Mouse (Mus musculus) A20 (cell line): Measurements from ENCODE around the gene Ttn.

Source experiments
- DNase-seq: peaks from one replicate; pipeline ENCODE4 v3.0.0-alpha.2; 2011; ENCODE audit warnings: low read depth, low spot score

Gene Ttn

GRCm38 (mm10) chr2:76708512-76708911, 273.8 kb downstream of the Ttn start:
- no peak for DNase-seq

GRCm38 (mm10) chr2:76705655-76706054, 276.7 kb downstream of the Ttn start:
- no peak for DNase-seq

GRCm38 (mm10) chr2:76702751-76703150, 279.6 kb downstream of the Ttn start:
- no peak for DNase-seq

- DNase-seq, result no peak
These were observed 280.2 kb downstream of the Ttn start for GRCm38 (mm10) chr2:76702188-76702587.

GRCm38 (mm10) chr2:76695290-76695689, 287.1 kb downstream of the Ttn start:
- DNase-seq, result no peak

- no peak for DNase-seq
These were observed 288.6 kb downstream of the Ttn start for GRCm38 (mm10) chr2:76693765-76694164.

GRCm38 (mm10) chr2:76690436-76691204, 291.7 kb downstream of the Ttn start:
- no peak for DNase-seq

GRCm38 (mm10) chr2:76688162-76688561, 294.2 kb downstream of the Ttn start:
- DNase-seq, result no peak

GRCm38 (mm10) chr2:76687608-76688007, 294.7 kb downstream of the Ttn start:
- no peak for DNase-seq

GRCm38 (mm10) chr2:76686986-76687385, 295.4 kb downstream of the Ttn start:
- DNase-seq, result no peak

GRCm38 (mm10) chr2:76682301-76682700, 300.0 kb downstream of the Ttn start:
- no peak for DNase-seq

GRCm38 (mm10) chr2:76676401-76677226, 305.7 kb downstream of the Ttn start:
- DNase-seq, result peak; percentile 55

GRCm38 (mm10) chr2:76675949-76676348, 306.4 kb downstream of the Ttn start:
- no peak for DNase-seq

GRCm38 (mm10) chr2:76675451-76675850, 306.9 kb downstream of the Ttn start:
- peak; percentile 69 for DNase-seq

GRCm38 (mm10) chr2:76674725-76675427, 307.5 kb downstream of the Ttn start, which contains the start of gene Plekha3:
TSS of gene Plekha3 (plus strand) at chr2:76675281.
- peak; percentile 87 for DNase-seq

- peak; percentile 88 for DNase-seq
These were observed 308.8 kb downstream of the Ttn start for GRCm38 (mm10) chr2:76673472-76674081.

GRCm38 (mm10) chr2:76672966-76673392, 309.4 kb downstream of the Ttn start, which contains the start of gene Fkbp7:
TSS of gene Fkbp7 (minus strand) at chr2:76673116.
- DNase-seq, result peak; percentile 95

GRCm38 (mm10) chr2:76672134-76672745, 310.1 kb downstream of the Ttn start:
- DNase-seq, result peak; percentile 54

GRCm38 (mm10) chr2:76671641-76672040, 310.7 kb downstream of the Ttn start:
- DNase-seq, result peak; percentile 49

- no peak for DNase-seq
These were observed 315.1 kb downstream of the Ttn start for GRCm38 (mm10) chr2:76667200-76667599.

GRCm38 (mm10) chr2:76665531-76665930, 316.8 kb downstream of the Ttn start:
- DNase-seq, result no peak
